9 mouse cellular contexts compared by ENCODE assay signal in genomic region chr16:45786639-45787038, GRCm38 (mm10). TPM values are rescaled to one million over a fixed set of nuclear protein-coding genes. Genes with fewer than 3 reads are reported as not detected.
DNase-seq lines count a peak whose midpoint lies in the region; ATAC-seq lines count a peak whose summit lies in the region.
"Had no signal": no experiment of that assay in that cellular context is flagged by ENCODE, and none has a peak within 500 bp of the region (broad histone marks: within the 10 kb centered on the region; RNA-seq: fewer than 3 reads in every experiment).

No protein-coding gene starts in this region.

- 0 out of 2 replicates have a peak, but pooled peaks cover 4% of the 10 kb centered on the region for H3K36me3 ChIP-seq in forebrain, embryonic 14.5 days (ENCODE audit: control insufficient read depth, insufficient read depth, low read length)
- H3K36me3 ChIP-seq in forebrain, embryonic 13.5 days (ENCODE audit: poor library complexity, severe bottlenecking), result 0 out of 2 replicates have a peak, but pooled peaks cover 6% of the 10 kb centered on the region
- no peaks in the 10 kb centered on the region for H3K36me3 ChIP-seq in midbrain, embryonic 11.5 days (ENCODE audit: control insufficient read depth, insufficient read depth, low read length)
- no peaks in the 10 kb centered on the region; the same call in 1 of the 2 replicates for H3K36me3 ChIP-seq in midbrain, embryonic 13.5 days

- H3K4me2 ChIP-seq in forebrain, embryonic 14.5 days (ENCODE audit: low read length), result no peak overlapping the region
- no peak overlapping the region for H3K4me2 ChIP-seq in forebrain, embryonic 13.5 days
- no peak overlapping the region for H3K4me2 ChIP-seq in midbrain, embryonic 11.5 days
- no peak overlapping the region for H3K4me2 ChIP-seq in midbrain, embryonic 13.5 days (replicated peaks)
- H3K4me2 ChIP-seq: liver, embryonic 15.5 days had no signal

- H3K9me3 ChIP-seq in forebrain, embryonic 14.5 days (replicated peaks; ENCODE audit: control insufficient read depth, low read length), result no peaks in the 10 kb centered on the region
- H3K9me3 ChIP-seq in forebrain, embryonic 13.5 days (replicated peaks), result no peaks in the 10 kb centered on the region
- H3K9me3 ChIP-seq in midbrain, embryonic 11.5 days (ENCODE audit: control insufficient read depth, low read length), result no peaks in the 10 kb centered on the region
- no peaks in the 10 kb centered on the region for H3K9me3 ChIP-seq in midbrain, embryonic 13.5 days
- H3K9me3 ChIP-seq: liver, embryonic 15.5 days had no signal

- WGBS in forebrain, embryonic 14.5 days, result 36% methylated on average over 8 of the region's 8 CpGs
- WGBS in forebrain, embryonic 13.5 days, result 47% methylated on average over 8 of the region's 8 CpGs
- 43% methylated on average over 8 of the region's 8 CpGs for WGBS in midbrain, embryonic 11.5 days
- 41% methylated on average over 8 of the region's 8 CpGs for WGBS in midbrain, embryonic 13.5 days

- peak; percentile 24 for DNase-seq in forebrain, embryonic 14.5 days (ENCODE audit: low spot score)
- DNase-seq in midbrain, embryonic 11.5 days (ENCODE audit: low spot score, missing footprints), result peak; percentile 85
- peak; percentile 38 to 47 for DNase-seq in thymus, postnatal 10 days (ENCODE audit: low spot score in 2 of 2)
- no peak for DNase-seq in layer of hippocampus, adult 8-10 months (ENCODE audit: low spot score in 2 of 2)
- DNase-seq in spleen, postnatal 10 days (ENCODE audit: low spot score in 2 of 2), result no peak

- H3K4me3 ChIP-seq in forebrain, embryonic 14.5 days (ENCODE audit: low read depth, low read length), result no peak overlapping the region
- no peak overlapping the region for H3K4me3 ChIP-seq in forebrain, embryonic 13.5 days
- no peak overlapping the region for H3K4me3 ChIP-seq in midbrain, embryonic 11.5 days (ENCODE audit: low read depth, low read length)
- no peak overlapping the region for H3K4me3 ChIP-seq in midbrain, embryonic 13.5 days (replicated peaks)
- H3K4me3 ChIP-seq: liver, embryonic 15.5 days had no signal

- H3K9ac ChIP-seq in forebrain, embryonic 14.5 days (ENCODE audit: low read length), result no peak overlapping the region
- no peak overlapping the region for H3K9ac ChIP-seq in forebrain, embryonic 13.5 days
- no peak overlapping the region for H3K9ac ChIP-seq in midbrain, embryonic 11.5 days (ENCODE audit: low read length)
- no peak overlapping the region for H3K9ac ChIP-seq in midbrain, embryonic 13.5 days (replicated peaks)
- H3K9ac ChIP-seq: liver, embryonic 15.5 days had no signal

- H3K27me3 ChIP-seq in forebrain, embryonic 14.5 days (replicated peaks; ENCODE audit: control insufficient read depth, insufficient read depth, low read length), result no peaks in the 10 kb centered on the region
- H3K27me3 ChIP-seq in forebrain, embryonic 13.5 days, result no peaks in the 10 kb centered on the region
- no peaks in the 10 kb centered on the region for H3K27me3 ChIP-seq in midbrain, embryonic 11.5 days (ENCODE audit: control insufficient read depth, insufficient read depth, low read length)
- H3K27me3 ChIP-seq in midbrain, embryonic 13.5 days, result no peaks in the 10 kb centered on the region
- H3K27me3 ChIP-seq: liver, embryonic 15.5 days had no signal

- ATAC-seq in forebrain, embryonic 14.5 days, result no peak
- no peak for ATAC-seq in forebrain, embryonic 13.5 days
- ATAC-seq in midbrain, embryonic 11.5 days (ENCODE audit: low FRiP score), result no peak
- ATAC-seq in midbrain, embryonic 13.5 days, result no peak
- ATAC-seq in granulocyte monocyte progenitor cell, adult 5-6 weeks (replicated peaks; ENCODE audit: poor library complexity, severe bottlenecking), result peak; percentile 96

- H3K4me1 ChIP-seq in forebrain, embryonic 14.5 days (ENCODE audit: control insufficient read depth, insufficient read depth, low read length), result no peaks in the 10 kb centered on the region
- H3K4me1 ChIP-seq in forebrain, embryonic 13.5 days, result no peaks in the 10 kb centered on the region
- H3K4me1 ChIP-seq in midbrain, embryonic 11.5 days (ENCODE audit: control insufficient read depth, insufficient read depth, low read length), result no peaks in the 10 kb centered on the region
- H3K4me1 ChIP-seq in midbrain, embryonic 13.5 days (replicated peaks), result 0 out of 2 replicates have a peak, but pooled peaks cover 3% of the 10 kb centered on the region
- H3K4me1 ChIP-seq: liver, embryonic 15.5 days had no signal

- no peak overlapping the region for H3K27ac ChIP-seq in forebrain, embryonic 14.5 days (ENCODE audit: low read depth, low read length)
- H3K27ac ChIP-seq in forebrain, embryonic 13.5 days, result no peak overlapping the region
- no peak overlapping the region for H3K27ac ChIP-seq in midbrain, embryonic 11.5 days (ENCODE audit: low read depth, low read length)
- H3K27ac ChIP-seq in midbrain, embryonic 13.5 days, result no peak overlapping the region
- H3K27ac ChIP-seq: liver, embryonic 15.5 days had no signal

RNA-seq across cellular contexts. Expression of gene Abhd10, which starts 43.9 kb away (rescaled TPM):
- polyA plus RNA-seq in forebrain, embryonic 14.5 days (2014; fragmentation: Nextera tagmentation; extraction: Ambion mirVana), result 38.4 and 41.2 TPM in 2 replicates
- polyA plus RNA-seq in forebrain, embryonic 13.5 days (2015; fragmentation: Nextera tagmentation; extraction: Ambion mirVana), result 44.2 and 50.4 TPM in 2 replicates
- 48.2 and 48.5 TPM in 2 replicates for polyA plus RNA-seq in midbrain, embryonic 11.5 days (2014; fragmentation: Nextera tagmentation; extraction: Ambion mirVana)
- 52.6 and 58.8 TPM in 2 replicates for polyA plus RNA-seq in midbrain, embryonic 13.5 days (2015; fragmentation: Nextera tagmentation; extraction: Ambion mirVana)
- total RNA-seq in granulocyte monocyte progenitor cell, adult 5-6 weeks (2014; fragmentation: Nextera tagmentation), result 22.2 and 29.3 TPM in 2 replicates
- total RNA-seq in granulocyte monocyte progenitor cell, adult 5-6 weeks (2017), result 13.3 and 19.6 TPM in 2 replicates
- total RNA-seq in layer of hippocampus, adult 8-10 months (2022), result 10 to 100 TPM; 19.5 to 27.1 (median 21.8) TPM

Comparison
In these comparisons a context has a peak if more than half of its experiments do, and no peak if none do; other contexts are left out.
1. DNase-seq: peak in forebrain, embryonic 14.5 days (single experiment), midbrain, embryonic 11.5 days (single experiment) and thymus, postnatal 10 days (2 of 2); none in layer of hippocampus, adult 8-10 months (0 of 2) and spleen, postnatal 10 days (0 of 2).